Mouse (Mus musculus) layer of hippocampus, adult 2 months (tissue): ENCODE measurements around the gene Fads1. TPM values are rescaled to one million over a fixed set of nuclear protein-coding genes. Genes with fewer than 3 reads are reported as not detected.
"Not testable (repeated sequence)": the region's sequence is repeated elsewhere in the genome, so short reads cannot be mapped to it uniquely, and the experiment has no call there.

Source experiments
- DNase-seq, 2 experiments: peaks; one replicate each; pipeline ENCODE4 v3.0.0; 2022; ENCODE audit warnings: low spot score in 2 of 2
- H3K27ac ChIP-seq: fragments of 200-600 bp; 2 replicates; pipeline ENCODE4 v1.8.1; 2022
- H3K4me3 ChIP-seq: fragments of 200-600 bp; 2 replicates; pipeline ENCODE4 v1.8.1; 2022; ENCODE audit warnings: mild to moderate bottlenecking
- CTCF ChIP-seq: fragments of 200-600 bp; conservative IDR thresholded peaks from 2 replicates; pipeline ENCODE4 v1.8.1; 2022; ENCODE audit warnings: antibody characterized with exemption, mild to moderate bottlenecking, moderate library complexity
- total RNA-seq, 2 experiments: library from RNA; stranded (reverse); gene quantifications; 2 replicates each; pipeline ENCODE4 v1.2.3; 2021

The Fads1 gene
- total RNA-seq, 2 experiments from 2014 or later = 191 to 198 TPM

GRCm38 (mm10) chr19:10169179-10169578 lies 13.5 kb upstream of the Fads1 start:
- no peak for DNase-seq
- H3K4me3 ChIP-seq = no peak overlapping the region
- no peak overlapping the region for H3K27ac ChIP-seq
- TF ChIP-seq CTCF = no peak

- not testable (repeated sequence) for H3K27ac ChIP-seq, H3K4me3 ChIP-seq, DNase-seq
These were observed 12.9 kb upstream of the Fads1 start for GRCm38 (mm10) chr19:10169692-10170330.

GRCm38 (mm10) chr19:10170466-10170865 lies 12.2 kb upstream of the Fads1 start:
- no peak for DNase-seq
- H3K4me3 ChIP-seq = no peak overlapping the region
- no peak overlapping the region for H3K27ac ChIP-seq
- no peak for TF ChIP-seq CTCF

GRCm38 (mm10) chr19:10171359-10171758 lies 11.3 kb upstream of the Fads1 start:
- Histone ChIP-seq H3K27ac (peak overlapping the region; percentile 33; the same call in 1 of the 2 replicates), H3K4me3 (no peak overlapping the region)
- no peak for DNase-seq
- no peak for TF ChIP-seq CTCF

GRCm38 (mm10) chr19:10171846-10172245 lies 10.8 kb upstream of the Fads1 start:
- no peak for TF ChIP-seq CTCF
- Histone ChIP-seq H3K27ac (peak overlapping the region; percentile 51; the same call in 1 of the 2 replicates), H3K4me3 (no peak overlapping the region)
- DNase-seq = peak in 1 of 2 experiments; percentile 66

GRCm38 (mm10) chr19:10173116-10173718 lies 9.5 kb upstream of the Fads1 start:
- H3K4me3 ChIP-seq = no peak overlapping the region
- no peak for DNase-seq
- H3K27ac ChIP-seq = no peak overlapping the region
- no peak for TF ChIP-seq CTCF

- DNase-seq = no peak
These were observed 8.7 kb upstream of the Fads1 start for GRCm38 (mm10) chr19:10173844-10174539.

GRCm38 (mm10) chr19:10174956-10175355 lies 7.7 kb upstream of the Fads1 start:
- no peak overlapping the region for H3K27ac ChIP-seq
- no peak for DNase-seq
- H3K4me3 ChIP-seq = no peak overlapping the region
- TF ChIP-seq CTCF = no peak

More at GRCm38 (mm10) chr19:10173844-10174539, 8.7 kb upstream of the Fads1 start:
- TF ChIP-seq CTCF = no peak
- Histone ChIP-seq H3K4me3 (no peak overlapping the region), H3K27ac (no peak overlapping the region)

GRCm38 (mm10) chr19:10176477-10176876 lies 6.2 kb upstream of the Fads1 start:
- H3K27ac ChIP-seq = no peak overlapping the region
- no peak for TF ChIP-seq CTCF
- no peak for DNase-seq
- no peak overlapping the region for H3K4me3 ChIP-seq

- H3K4me3 ChIP-seq = no peak overlapping the region
- H3K27ac ChIP-seq = no peak overlapping the region
- DNase-seq = no peak
- no peak for TF ChIP-seq CTCF
These were observed 5.7 kb upstream of the Fads1 start for GRCm38 (mm10) chr19:10176941-10177372.

GRCm38 (mm10) chr19:10181225-10181624 lies 1.5 kb upstream of the Fads1 start:
- Histone ChIP-seq H3K4me3 (peak overlapping the region; percentile 8; the same call in 1 of the 2 replicates), H3K27ac (peak overlapping the region; percentile 95)
- no peak for TF ChIP-seq CTCF
- peak; percentile 61 to 76 for DNase-seq

GRCm38 (mm10) chr19:10182142-10182541 lies 546 bp upstream of the Fads1 start:
- Histone ChIP-seq H3K27ac (peak overlapping the region; percentile 95), H3K4me3 (peak overlapping the region; percentile 97)
- no peak for DNase-seq
- no peak for TF ChIP-seq CTCF

GRCm38 (mm10) chr19:10183299-10183983 lies 753 bp downstream of the Fads1 start:
- no peak; the same call in 1 of the 2 replicates for TF ChIP-seq CTCF
- DNase-seq = peak; percentile 77 to 85
- H3K27ac ChIP-seq = peak overlapping the region; percentile 95
- H3K4me3 ChIP-seq = peak overlapping the region; percentile 97
